Mouse (Mus musculus): Measurements from ENCODE around the gene Clstn2. TPM values are rescaled to one million over a fixed set of nuclear protein-coding genes. Genes with fewer than 3 reads are reported as not detected.
A peak's percentile ranks its signal among the peaks of the same experiment; 100 is the strongest.

Gene Clstn2
- total RNA-seq, 4 experiments from 2014 or later = 0.38 to 0.59 (median 0.49) TPM

DNA sequence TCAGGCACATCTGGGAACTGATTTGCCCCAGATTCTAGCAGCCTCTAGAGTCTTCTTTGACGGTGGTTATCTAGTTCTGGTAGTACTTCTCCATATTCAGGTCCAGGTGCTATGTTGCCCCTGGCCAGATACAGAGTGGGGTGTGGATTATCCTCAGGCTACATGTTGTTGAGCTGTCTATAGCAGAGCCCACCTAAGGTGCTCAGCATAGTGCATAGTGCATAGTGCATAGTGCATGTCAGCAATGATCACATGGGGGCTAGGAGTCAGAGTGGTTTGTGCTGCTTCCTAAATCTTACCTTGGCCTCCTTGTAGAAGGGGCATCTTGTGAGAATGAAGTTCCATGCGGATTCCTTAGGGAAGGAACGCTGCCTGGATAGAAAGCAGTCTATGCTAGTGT lies 556.5 kb downstream of the Clstn2 start:
- DNase-seq (ENCODE audit: low spot score) = no peak

DNA sequence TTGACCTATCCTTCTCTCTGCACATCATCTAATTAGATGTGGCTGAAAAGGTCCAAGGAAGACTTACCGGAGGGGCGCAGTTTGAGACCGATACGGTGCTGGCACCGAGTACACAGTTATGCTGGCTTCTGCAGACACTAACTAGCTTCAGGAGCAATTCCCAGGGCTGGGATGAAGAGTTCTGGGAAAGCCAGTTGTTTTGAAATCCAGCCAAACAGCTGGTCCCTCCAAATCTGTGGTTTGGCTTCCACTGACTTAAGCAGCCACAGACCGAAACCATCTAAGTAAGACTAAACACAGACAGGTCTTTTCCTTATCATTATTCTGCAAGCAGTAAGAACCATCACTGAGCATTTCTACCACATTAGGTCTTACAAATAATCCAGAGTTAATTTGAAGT lies 558.1 kb downstream of the Clstn2 start:
- peak; percentile 47 for DNase-seq (ENCODE audit: low spot score)

GRCm38 (mm10) chr9:97471014-97471591 lies 561.9 kb downstream of the Clstn2 start:
- DNase-seq (ENCODE audit: low spot score) = no peak

DNA sequence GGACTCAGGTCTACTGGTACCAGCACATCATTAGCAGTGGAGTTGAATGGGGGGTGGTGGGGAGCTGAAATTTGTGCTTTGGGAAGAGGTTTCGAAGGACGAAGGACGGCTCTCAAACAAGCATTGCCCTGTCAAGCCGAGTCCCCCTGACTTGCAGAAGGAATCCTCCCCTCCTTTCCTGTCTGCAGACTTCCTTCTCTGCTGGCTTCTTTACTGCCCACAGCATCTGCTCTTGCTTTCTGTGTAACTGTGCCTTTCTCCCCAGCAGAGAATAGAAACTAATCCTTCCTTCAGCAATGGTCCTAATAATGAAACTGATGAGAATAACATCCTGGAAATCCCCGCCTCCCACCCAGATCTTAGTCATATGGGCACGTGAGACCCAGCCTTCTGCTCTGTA lies 572.5 kb downstream of the Clstn2 start:
- DNase-seq (ENCODE audit: low spot score) = no peak

DNA sequence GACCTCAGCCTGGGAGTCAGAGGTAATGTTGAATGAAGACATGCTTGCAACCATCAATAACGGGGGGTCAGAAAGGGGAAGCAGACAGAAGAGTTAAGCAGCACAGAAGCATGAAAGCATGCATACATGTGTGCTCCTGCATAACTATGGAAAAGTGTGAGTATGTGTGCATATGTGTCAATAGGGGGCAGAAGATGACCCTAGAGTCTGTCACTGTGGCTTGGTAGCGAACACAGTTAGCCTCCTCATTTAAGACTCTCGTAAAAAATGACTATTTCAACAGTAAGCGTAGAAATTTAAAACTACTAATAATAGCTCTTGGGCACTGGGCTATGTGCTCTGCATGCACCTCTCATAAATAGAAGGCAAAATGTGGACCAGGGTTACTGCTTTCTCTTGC lies 573.2 kb downstream of the Clstn2 start:
- no peak for DNase-seq (ENCODE audit: low spot score)

GRCm38 (mm10) chr9:97449316-97450050 lies 583.5 kb downstream of the Clstn2 start:
- DNase-seq (ENCODE audit: low spot score) = peak; percentile 52

DNA sequence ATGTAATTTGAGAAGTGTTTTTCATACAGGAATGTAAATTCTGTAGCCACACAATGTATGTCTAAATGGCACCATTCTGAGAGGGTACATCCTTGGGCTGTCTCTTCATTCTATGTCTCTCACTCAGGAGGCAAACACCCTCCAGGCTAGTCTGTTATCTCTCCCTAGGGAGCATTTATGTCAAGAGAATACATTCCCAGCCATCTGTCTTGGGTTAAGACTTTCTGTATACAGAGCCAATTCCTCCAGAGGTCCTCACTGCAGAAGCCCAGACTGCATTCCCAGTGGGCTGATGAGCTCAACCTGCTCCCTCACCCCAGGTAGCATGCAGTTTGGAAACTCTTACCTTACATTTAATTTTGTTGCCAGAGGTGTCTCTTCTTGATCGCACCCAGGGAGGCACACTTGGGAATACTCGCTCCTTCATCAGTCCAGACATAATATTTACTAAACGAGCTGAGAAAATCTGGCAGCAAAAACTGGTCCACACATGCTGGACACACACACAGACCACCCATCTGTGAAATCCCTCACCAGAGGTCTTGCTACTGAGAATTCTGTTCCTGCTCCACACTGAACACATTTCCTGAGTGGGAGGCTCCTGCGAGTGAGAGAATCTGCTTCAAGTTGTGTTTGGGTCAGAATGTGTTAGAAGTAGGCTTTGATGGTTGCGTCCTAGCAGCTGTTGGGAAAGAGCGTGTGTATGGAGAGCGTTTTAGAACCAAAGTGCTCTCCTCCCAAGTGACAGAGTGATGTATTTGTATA lies 592.9 kb downstream of the Clstn2 start:
- DNase-seq (ENCODE audit: low spot score) = no peak

- DNase-seq (ENCODE audit: low spot score) = no peak
These were observed 598.3 kb downstream of the Clstn2 start for GRCm38 (mm10) chr9:97434666-97435065.

DNA sequence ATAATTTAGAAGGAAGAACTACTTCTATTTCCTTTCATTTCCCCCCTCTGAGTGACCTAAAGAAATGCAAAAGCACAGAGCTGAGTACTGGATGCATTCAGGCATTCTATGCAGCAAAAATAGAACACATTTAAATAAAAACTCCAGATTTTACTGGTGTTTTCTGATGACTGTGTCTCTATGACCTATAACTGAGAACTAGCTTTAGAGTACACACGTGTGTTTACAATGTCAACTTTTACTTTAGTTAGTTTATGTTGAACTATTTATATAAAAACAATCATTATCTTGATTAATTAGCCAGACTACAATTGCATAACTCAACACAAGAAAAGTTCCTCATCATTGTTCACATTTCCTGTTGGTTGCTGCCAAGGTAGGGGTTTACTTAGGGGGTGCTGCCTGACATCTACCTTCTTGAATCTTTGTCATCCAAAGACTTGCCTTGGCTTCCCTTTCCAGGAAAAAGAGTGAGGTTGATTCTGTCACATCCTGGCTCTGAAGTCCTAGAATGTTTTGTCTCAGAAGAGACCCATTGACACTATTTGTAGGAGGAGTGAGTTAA lies 603.0 kb downstream of the Clstn2 start:
- DNase-seq (ENCODE audit: low spot score) = no peak

DNA sequence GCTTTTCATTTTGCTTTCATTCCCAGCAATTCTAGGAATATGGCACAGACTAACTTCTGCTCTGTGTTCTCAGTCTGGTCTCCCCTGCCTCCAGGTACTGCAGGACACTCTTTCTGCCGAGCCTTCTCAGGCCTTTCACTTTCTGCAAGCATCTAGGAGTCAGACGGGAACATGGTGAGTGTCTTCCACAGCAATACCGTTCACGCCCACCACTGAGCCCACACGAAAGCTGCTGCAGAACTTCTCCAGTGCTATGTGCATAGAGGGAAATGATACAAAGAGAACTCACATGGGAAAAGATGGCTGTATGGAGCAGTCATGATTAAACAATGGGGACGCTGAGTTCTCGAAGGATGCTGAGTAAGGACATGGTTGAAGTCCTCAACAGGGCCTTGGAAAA lies 604.9 kb downstream of the Clstn2 start:
- DNase-seq (ENCODE audit: low spot score) = no peak

DNA sequence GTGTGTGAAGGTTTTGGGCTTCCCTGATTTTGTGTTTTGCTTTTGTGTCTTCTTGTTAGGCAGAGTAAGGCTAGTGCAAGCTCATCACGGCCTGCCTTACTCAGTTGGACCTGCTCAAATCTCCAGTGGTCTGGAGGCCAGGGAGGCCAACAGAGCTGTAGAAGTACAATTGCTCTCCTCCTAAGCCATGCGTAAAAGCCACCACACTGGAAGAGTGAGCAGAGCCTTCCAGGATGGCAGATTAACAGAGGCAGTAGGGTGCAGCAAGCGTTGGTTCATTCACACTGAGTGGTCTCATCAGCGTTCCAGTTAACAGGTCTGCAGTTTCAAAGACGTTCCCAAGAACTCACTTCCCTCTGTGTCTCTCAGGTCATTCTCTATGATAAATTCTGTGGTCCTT lies 612.1 kb downstream of the Clstn2 start:
- no peak for DNase-seq (ENCODE audit: low spot score)

DNA sequence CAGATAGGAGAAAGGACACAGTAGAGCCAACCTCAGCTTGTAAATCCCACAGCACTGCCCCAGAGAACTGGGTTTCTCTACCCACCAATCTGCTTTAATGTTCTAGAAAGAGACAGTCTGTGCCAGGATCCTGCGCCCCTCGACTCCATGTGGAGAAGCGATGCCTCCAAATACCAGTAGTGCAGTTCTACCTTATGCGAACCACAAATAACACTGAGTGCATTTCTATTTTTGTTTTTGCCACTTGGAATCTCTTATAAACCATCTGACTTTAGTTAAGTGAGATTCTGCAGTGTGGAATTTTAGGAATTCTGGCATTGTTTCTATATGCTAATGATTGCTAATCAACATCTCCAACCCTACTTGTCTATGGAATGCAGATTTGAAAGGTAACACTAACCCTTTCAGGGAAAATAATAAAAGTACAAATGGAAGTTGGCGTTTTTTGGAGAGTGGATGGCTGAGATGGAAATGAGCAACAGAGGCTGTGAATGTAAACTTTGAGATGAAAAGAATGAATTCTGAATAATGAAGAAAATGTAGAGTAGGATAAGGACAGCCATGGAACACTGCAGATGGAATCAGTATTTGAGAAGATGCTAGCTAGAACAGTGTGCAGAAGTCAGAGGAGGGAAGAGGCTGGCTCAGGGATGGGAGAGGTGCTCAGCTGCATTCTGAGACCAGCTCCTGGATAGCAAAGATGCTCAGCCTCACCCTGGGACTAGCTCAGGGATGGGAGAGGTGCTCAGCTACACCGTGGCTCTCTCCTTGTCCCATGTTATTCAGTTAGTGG lies 617.9 kb downstream of the Clstn2 start:
- no peak for DNase-seq (ENCODE audit: low spot score)

DNA sequence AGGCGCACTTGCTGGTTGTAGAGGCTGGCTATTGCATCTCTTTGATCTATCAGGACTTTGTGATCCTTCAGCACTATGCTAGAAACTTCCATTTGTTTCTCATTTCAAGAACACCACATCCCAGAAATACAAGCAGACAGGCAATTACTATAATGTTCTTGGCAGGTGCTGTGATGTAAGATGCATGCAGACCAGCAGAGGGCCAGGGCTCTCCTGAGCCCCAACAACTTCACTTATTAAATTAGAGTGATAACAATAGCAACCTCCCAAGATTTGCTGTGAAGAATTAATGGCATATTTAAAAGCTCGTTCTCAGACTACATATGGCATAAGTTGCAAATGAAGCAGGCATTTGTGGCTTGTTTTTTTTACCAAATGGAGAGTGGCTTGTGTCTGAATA lies 624.8 kb downstream of the Clstn2 start:
- no peak for DNase-seq (ENCODE audit: low spot score)

Data from heart, adult 8-10 months (tissue).